Mouse (Mus musculus) duodenum, adult 2 months (tissue): ENCODE results near the gene Rrp8. TPM values are rescaled to one million over a fixed set of nuclear protein-coding genes. Genes with fewer than 3 reads are reported as not detected.

Source experiments
- polyA plus RNA-seq: library from polyadenylated mRNA; depleted of rRNA; stranded (reverse); fragments of >200 nt; gene quantifications from 2 replicates; pipeline ENCODE4 v1.2.3, GENCODE M21; 2012; ENCODE audit warnings: low replicate concordance; rRNA removed

The Rrp8 gene
- 2.2 and 3.2 TPM in 2 replicates for polyA plus RNA-seq

GRCm38 (mm10) chr7:105736911-105737521 is at the start of gene Rrp8:
Gene Rrp8 (minus strand): TSS chr7:105737385.

GRCm38 (mm10) chr7:105751491-105752433 is 14.6 kb upstream of the Rrp8 start, which contains the start of gene Tpp1:
Gene Tpp1 (minus strand): TSS chr7:105752235.

GRCm38 (mm10) chr7:105743926-105744590 is 6.9 kb upstream of the Rrp8 start, which contains the start of gene Taf10:
Gene Taf10 (minus strand): TSS chr7:105744361.

GRCm38 (mm10) chr7:105736264-105736901 is 802 bp downstream of the Rrp8 start, which contains the start of gene Ilk:
Gene Ilk (plus strand): TSS chr7:105736592.

Other genes with a start within 250 kb of the Rrp8 start
- 11.4 and 16.6 TPM in 2 replicates for gene Smpd1, start 183.0 kb downstream of the Rrp8 start, polyA plus RNA-seq
- gene Apbb1, start 155.7 kb downstream of the Rrp8 start, polyA plus RNA-seq: 17.9 and 21.9 TPM in 2 replicates
- 0.15 and 0.50 TPM in 2 replicates for gene Hpx, start 137.2 kb downstream of the Rrp8 start, polyA plus RNA-seq
- gene Trim3, start 103.8 kb downstream of the Rrp8 start, polyA plus RNA-seq: 13.5 and 19.7 TPM in 2 replicates
- 87.5 and 178 TPM in 2 replicates for gene Timm10b, start 97.3 kb downstream of the Rrp8 start, polyA plus RNA-seq
- 39.4 and 72.4 TPM in 2 replicates for gene Arfip2, start 97.0 kb downstream of the Rrp8 start, polyA plus RNA-seq
- 359 and 495 TPM in 2 replicates for gene Gm45799, start 96.8 kb downstream of the Rrp8 start, polyA plus RNA-seq
- gene Dnhd1, start 86.6 kb downstream of the Rrp8 start, polyA plus RNA-seq: 0.39 and 0.41 TPM in 2 replicates
- 40.4 and 43.6 TPM in 2 replicates for gene Ilk, start 793 bp downstream of the Rrp8 start, polyA plus RNA-seq
- gene Taf10, start 7.0 kb upstream of the Rrp8 start, polyA plus RNA-seq: 472 and 915 TPM in 2 replicates
- 41.0 and 106 TPM in 2 replicates for gene Tpp1, start 14.8 kb upstream of the Rrp8 start, polyA plus RNA-seq
- 2.5 and 3.3 TPM in 2 replicates for gene Dchs1, start 50.3 kb upstream of the Rrp8 start, polyA plus RNA-seq
- gene Mrpl17, start 73.7 kb upstream of the Rrp8 start, polyA plus RNA-seq: 80.0 and 139 TPM in 2 replicates
- 0.06 and 0.18 TPM in 2 replicates for gene Gm4070, start 216.6 kb upstream of the Rrp8 start, polyA plus RNA-seq